Mouse (Mus musculus) cerebellum, adult (tissue): ENCODE results near the gene Eef1a1.

Source experiments
- ATAC-seq: cut with Nextera tagmentation; 2 replicates; pipeline ENCODE4 v1.9.2; 2017; ENCODE audit warnings: mild to moderate bottlenecking, moderate library complexity, mixed read lengths; ENCODE audit not compliant: insufficient number of reproducible peaks, low FRiP score, low TSS enrichment

Eef1a1 gene

GRCm38 (mm10) chr9:78429551-78429950, 59.4 kb downstream of the Eef1a1 start:
- no peak for ATAC-seq

- no peak for ATAC-seq
These were observed 60.0 kb downstream of the Eef1a1 start for GRCm38 (mm10) chr9:78428870-78429432.
